Mouse (Mus musculus): Measurements from ENCODE around the gene Cntn5.

GRCm38 (mm10) chr9:10856204-10856892 lies 48.2 kb downstream of the Cntn5 start:
- TF ChIP-seq MYOG (IDR thresholded peaks at IDR 0.05; ENCODE audit: control insufficient read depth, extremely low read depth, insufficient read length) (no peak), CTCF (IDR thresholded peaks at IDR 0.05; ENCODE audit: control insufficient read depth, insufficient read depth, insufficient read length) (no peak), USF1 (IDR thresholded peaks at IDR 0.05; ENCODE audit: low read depth) (no peak)

Data from C2C12 (cell line).